ENCODE assay signal across 23 mouse cellular contexts in the genomic region with DNA sequence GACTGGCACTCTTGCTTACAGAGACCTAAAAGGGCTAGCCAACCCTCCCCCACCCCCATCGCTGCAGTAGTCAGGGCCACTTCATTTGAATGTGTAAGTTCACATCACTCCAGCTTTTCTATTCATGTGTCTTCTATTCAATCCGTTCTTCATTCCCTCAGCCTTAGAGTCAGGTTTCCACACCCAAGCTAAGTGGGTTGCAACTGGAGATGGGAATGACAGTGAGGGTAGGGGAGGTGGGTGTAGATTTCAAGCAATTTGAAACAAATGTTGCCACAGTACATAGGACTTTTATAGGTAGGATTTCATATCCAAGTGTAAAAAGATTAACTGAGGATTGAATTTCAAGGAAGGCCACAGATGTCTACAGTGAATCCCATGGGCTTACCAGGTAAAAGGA.
A peak's percentile ranks its signal among the peaks of the same experiment; 100 is the strongest.
DNase-seq lines count a peak whose midpoint lies in the region; ATAC-seq and TF ChIP-seq lines count a peak whose summit lies in the region.
"Had no signal": no experiment of that assay in that cellular context is flagged by ENCODE, and none has a peak within 500 bp of the region (broad histone marks: within the 10 kb centered on the region; RNA-seq: fewer than 3 reads in every experiment).

No protein-coding gene starts in this region.

- WGBS in hindbrain, embryonic 10.5 days, result 24% methylated on average over 2 of the region's 2 CpGs
- 17% methylated on average over 2 of the region's 2 CpGs for WGBS in hindbrain, embryonic 16.5 days
- 33% methylated on average over 2 of the region's 2 CpGs for WGBS in kidney, embryonic 16.5 days

- no peak for TF ChIP-seq CTCF in brain, embryonic 14.5 days (IDR thresholded peaks at IDR 0.05; ENCODE audit: borderline replicate concordance, extremely low read depth, insufficient read depth, insufficient read length)

- H3K4me1 ChIP-seq in hindbrain, embryonic 10.5 days (replicated peaks), result peaks cover 12% of the 10 kb centered on the region
- no peaks in the 10 kb centered on the region for H3K4me1 ChIP-seq in hindbrain, embryonic 16.5 days (ENCODE audit: control insufficient read depth, insufficient read depth, low read depth, low read length)
- peaks cover 4% of the 10 kb centered on the region for H3K4me1 ChIP-seq in kidney, embryonic 16.5 days (ENCODE audit: insufficient read depth, low read length)
- H3K4me1 ChIP-seq: hindbrain, embryonic 15.5 days had no signal

- TF ChIP-seq POLR2A in brain, embryonic 14.5 days (IDR thresholded peaks at IDR 0.05; ENCODE audit: borderline replicate concordance, extremely low read depth, insufficient read depth, insufficient read length, poor library complexity, severe bottlenecking), result no peak

- H3K27me3 ChIP-seq in hindbrain, embryonic 10.5 days (ENCODE audit: insufficient read depth, poor library complexity, severe bottlenecking), result no peaks in the 10 kb centered on the region
- H3K27me3 ChIP-seq in hindbrain, embryonic 16.5 days (replicated peaks; ENCODE audit: control insufficient read depth, insufficient read depth, low read length), result no peaks in the 10 kb centered on the region
- no peaks in the 10 kb centered on the region for H3K27me3 ChIP-seq in kidney, embryonic 16.5 days (ENCODE audit: insufficient read depth, low read length)
- H3K27me3 ChIP-seq: embryonic facial prominence, embryonic 13.5 days; heart, embryonic 13.5 days; hindbrain, embryonic 15.5 days had no signal

- H3K9ac ChIP-seq in hindbrain, embryonic 16.5 days (ENCODE audit: low read depth, low read length), result no peak overlapping the region
- no peak overlapping the region for H3K9ac ChIP-seq in kidney, embryonic 16.5 days (replicated peaks; ENCODE audit: low read length)
- H3K9ac ChIP-seq: embryonic facial prominence, embryonic 13.5 days; heart, embryonic 13.5 days; hindbrain, embryonic 15.5 days had no signal

- no peaks in the 10 kb centered on the region for H3K36me3 ChIP-seq in hindbrain, embryonic 10.5 days
- no peaks in the 10 kb centered on the region for H3K36me3 ChIP-seq in hindbrain, embryonic 16.5 days (ENCODE audit: control insufficient read depth, insufficient read depth, low read length)
- no peaks in the 10 kb centered on the region for H3K36me3 ChIP-seq in kidney, embryonic 16.5 days (ENCODE audit: insufficient read depth, low read length)
- H3K36me3 ChIP-seq: embryonic facial prominence, embryonic 13.5 days; G1E; heart, embryonic 13.5 days; hindbrain, embryonic 15.5 days had no signal

- no peak overlapping the region for H3K4me2 ChIP-seq in hindbrain, embryonic 16.5 days (ENCODE audit: low read length)
- no peak overlapping the region for H3K4me2 ChIP-seq in kidney, embryonic 16.5 days (replicated peaks; ENCODE audit: low read depth, low read length)
- H3K4me2 ChIP-seq: embryonic facial prominence, embryonic 13.5 days; heart, embryonic 13.5 days; hindbrain, embryonic 15.5 days had no signal

- H3K9me3 ChIP-seq in hindbrain, embryonic 10.5 days, result no peaks in the 10 kb centered on the region
- no peaks in the 10 kb centered on the region for H3K9me3 ChIP-seq in hindbrain, embryonic 16.5 days (ENCODE audit: control insufficient read depth, low read length)
- no peaks in the 10 kb centered on the region for H3K9me3 ChIP-seq in kidney, embryonic 16.5 days (ENCODE audit: low read length)
- H3K9me3 ChIP-seq: embryonic facial prominence, embryonic 13.5 days; G1E; heart, embryonic 13.5 days; hindbrain, embryonic 15.5 days had no signal

- ATAC-seq in hindbrain, embryonic 16.5 days, result no peak
- ATAC-seq in kidney, embryonic 16.5 days (ENCODE audit: low FRiP score, low TSS enrichment), result peak; percentile 59; the same call in 1 of the 2 replicates
- ATAC-seq: CD4-positive, CD25-positive, alpha-beta regulatory T cell, adult 4 months; inflammation-experienced regulatory T-cells, adult 6 months; intestine, postnatal 0 days had no signal

- H3K4me3 ChIP-seq in hindbrain, embryonic 10.5 days, result no peak overlapping the region
- H3K4me3 ChIP-seq in hindbrain, embryonic 16.5 days (ENCODE audit: low read length), result no peak overlapping the region
- no peak overlapping the region for H3K4me3 ChIP-seq in kidney, embryonic 16.5 days (ENCODE audit: low read length)
- H3K4me3 ChIP-seq: embryonic facial prominence, embryonic 13.5 days; heart, embryonic 13.5 days; hindbrain, embryonic 15.5 days had no signal

- DNase-seq in embryo, embryonic 11 days, result peak; percentile 18
- DNase-seq in embryo, embryonic 10 days (ENCODE audit: low spot score), result no peak
- peak; percentile 9 for DNase-seq in hindbrain, embryonic 10.5 days (ENCODE audit: low spot score)
- no peak for DNase-seq in kidney, adult 11 months
- DNase-seq in brain, embryonic 14.5 days (ENCODE audit: low read depth), result peak; percentile 37
- no peak for DNase-seq in cerebellum, postnatal 4 days (ENCODE audit: low spot score in 2 of 2)
- DNase-seq: adrenal gland, adult 8-10 months; B cell, adult 2 months; cerebellum, adult 11-12 months; cerebellum, adult 9-10 months; cerebellum, postnatal 25 days; gastrocnemius, postnatal 36 days; heart, adult 11 months; heart, postnatal 36 days had no signal

- no peak overlapping the region for H3K27ac ChIP-seq in hindbrain, embryonic 10.5 days
- no peak overlapping the region for H3K27ac ChIP-seq in hindbrain, embryonic 16.5 days (ENCODE audit: low read depth, low read length)
- no peak overlapping the region for H3K27ac ChIP-seq in kidney, embryonic 16.5 days (ENCODE audit: low read length)
- H3K27ac ChIP-seq: embryonic facial prominence, embryonic 13.5 days; heart, embryonic 13.5 days; hindbrain, embryonic 15.5 days had no signal

Comparison
In these comparisons a context has a peak if more than half of its experiments do, and no peak if none do; other contexts are left out.
1. DNase-seq: peak in embryo, embryonic 11 days (single experiment), hindbrain, embryonic 10.5 days (single experiment) and brain, embryonic 14.5 days (single experiment); none in embryo, embryonic 10 days (single experiment), kidney, adult 11 months (single experiment) and cerebellum, postnatal 4 days (0 of 2).